Mouse (Mus musculus) WW6 (cell line): ENCODE measurements around the gene Olfr1390.
"Not testable (repeated sequence)": the region's sequence is repeated elsewhere in the genome, so short reads cannot be mapped to it uniquely, and the experiment has no call there.

Experiments
- DNase-seq: peaks from one replicate; pipeline ENCODE4 v3.0.0-alpha.2; 2013; ENCODE audit warnings: low read depth, low spot score

Olfr1390 gene

DNA sequence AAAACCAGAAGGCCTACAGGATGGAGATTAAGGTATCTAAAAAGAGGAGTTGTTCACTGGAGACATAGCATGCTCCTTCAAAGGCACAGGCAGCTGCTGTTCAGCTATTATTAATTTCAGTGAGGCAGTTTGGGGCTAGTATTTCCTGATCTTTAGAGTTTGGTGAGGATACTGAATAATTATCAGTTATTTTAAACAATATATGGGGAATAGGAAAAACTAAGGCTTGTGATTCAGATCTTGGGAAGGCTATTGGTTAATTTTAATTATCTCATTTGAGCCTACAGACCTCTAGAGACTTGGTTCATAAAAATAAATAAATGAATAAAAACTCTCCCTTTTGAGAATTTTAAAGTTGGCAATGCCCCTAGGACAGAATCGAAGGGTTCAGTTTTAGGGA, at the start of gene Olfr1390:
Gene Olfr1390 (plus strand): TSS at position 301 of the 400 bp plus-strand sequence.
- no peak for DNase-seq

DNA sequence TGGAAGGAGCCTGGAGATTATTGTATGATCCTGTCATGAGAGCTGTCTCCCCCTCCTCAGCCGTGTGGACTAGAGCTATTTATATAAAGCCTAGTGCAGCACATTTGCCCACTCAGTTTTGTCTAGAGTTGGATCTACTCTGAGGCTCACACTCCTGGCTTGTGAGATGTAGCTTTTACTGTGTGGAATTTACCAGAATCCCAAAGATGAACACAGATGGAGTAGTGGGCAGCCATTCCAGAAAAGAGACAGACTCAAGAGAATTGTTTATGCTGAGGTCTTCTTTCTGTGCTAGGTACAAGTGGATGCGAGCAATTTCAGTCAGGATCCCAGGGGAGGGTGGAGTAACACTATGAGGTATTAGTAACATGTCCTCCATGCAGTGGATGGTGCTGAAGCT, 47.7 kb upstream of the Olfr1390 start:
- DNase-seq, result no peak

DNA sequence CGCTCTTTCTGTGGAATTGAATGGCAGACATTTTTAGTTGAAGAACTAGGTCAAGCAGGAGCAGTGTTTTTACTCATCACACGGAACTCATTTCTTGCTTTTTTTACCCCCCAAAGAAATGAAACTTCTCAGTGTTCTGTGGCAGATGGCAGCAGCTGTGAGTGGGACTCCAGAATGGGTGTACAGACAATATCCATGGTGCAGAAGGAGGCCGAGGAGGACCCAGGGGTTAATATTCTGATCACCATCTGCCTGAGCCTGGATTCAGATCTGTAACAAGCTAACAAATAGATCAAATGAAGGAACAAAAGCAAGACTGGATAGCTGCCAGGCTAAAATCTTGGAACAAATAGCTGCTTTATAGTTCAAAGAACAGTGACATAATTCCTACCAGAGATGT, 42.2 kb upstream of the Olfr1390 start:
- DNase-seq, result no peak

DNA sequence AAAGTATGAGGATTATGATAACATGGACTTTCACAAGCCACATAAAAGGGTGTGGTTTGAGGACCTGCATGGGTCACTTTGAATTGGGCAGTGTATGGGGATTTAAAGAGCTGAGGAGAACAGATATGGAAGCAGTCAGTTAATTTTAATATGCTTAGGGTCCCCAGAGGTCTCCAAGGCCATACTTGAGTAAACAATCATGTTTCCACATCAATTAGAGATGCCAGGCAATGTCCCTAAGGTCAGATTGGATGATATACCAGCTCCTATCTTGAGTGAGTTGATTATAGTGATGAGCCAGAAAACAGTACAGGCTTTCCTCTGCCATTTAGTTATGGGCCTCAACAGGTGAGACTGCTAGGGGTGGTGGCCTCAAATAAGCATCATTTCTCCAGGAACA, 30.5 kb upstream of the Olfr1390 start, which contains the start of gene Olfr10:
Gene Olfr10 (plus strand): TSS at position 301 of the 400 bp plus-strand sequence.
- DNase-seq, result no peak

DNA sequence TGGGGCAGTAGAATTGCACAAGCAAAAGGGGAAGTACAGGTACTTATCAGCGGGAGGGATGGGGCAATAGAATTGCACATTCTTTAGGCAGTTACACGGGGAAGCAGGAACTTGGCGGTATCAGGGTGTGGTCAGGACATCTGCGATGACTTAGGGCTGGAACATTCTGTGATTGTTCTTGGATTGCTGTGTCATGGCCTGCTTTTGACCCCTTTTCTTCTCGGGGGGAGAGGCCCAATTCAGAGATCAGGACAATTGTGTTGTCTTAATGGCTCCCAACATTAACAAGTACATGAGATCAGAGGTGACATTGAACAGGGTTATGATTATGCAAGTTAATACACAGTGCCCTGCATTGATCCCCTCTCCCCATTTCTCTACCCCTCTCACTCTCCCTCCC, 26.4 kb upstream of the Olfr1390 start:
- DNase-seq, result not testable (repeated sequence)

DNA sequence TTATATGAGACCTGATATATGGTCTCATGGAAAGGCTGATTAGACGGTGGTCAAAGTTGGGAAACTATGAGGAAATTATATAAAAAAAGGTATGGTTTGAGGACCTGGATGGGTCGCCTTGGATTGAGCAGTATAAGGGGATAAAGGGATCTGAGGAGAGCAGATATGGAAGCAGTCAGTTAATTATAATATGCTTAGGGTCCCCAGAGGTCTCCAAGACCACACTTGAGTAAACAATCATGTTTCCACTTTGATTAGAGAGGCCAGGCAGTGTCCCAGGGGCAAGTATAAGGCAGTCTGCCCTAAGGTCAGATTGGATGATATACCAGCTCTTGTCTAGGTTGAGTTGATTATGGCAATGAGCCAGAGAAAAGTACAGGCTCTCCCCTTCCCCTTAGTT, 12.5 kb upstream of the Olfr1390 start, which contains the start of gene Olfr1391:
Gene Olfr1391 (plus strand): TSS at position 301 of the 400 bp plus-strand sequence.
- no peak for DNase-seq

DNA sequence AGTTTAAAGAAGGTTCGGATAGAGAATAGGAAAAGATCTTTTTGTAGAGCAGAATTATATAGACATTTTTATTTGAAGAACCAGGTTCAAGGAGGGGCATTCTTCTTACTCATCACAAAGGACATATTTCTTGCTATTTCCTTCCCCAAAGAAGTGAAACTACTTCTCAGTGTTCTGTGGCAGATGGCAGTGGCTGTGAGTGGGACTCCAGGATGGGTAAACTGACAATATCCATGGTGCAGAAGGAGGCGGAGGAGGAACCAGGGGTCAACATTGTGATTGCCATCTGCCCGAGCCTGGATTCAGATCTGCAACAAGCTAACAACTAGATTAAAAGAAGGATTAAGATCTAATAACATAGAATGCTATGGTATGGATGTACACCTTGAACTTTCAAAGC, 8.3 kb upstream of the Olfr1390 start:
- no peak for DNase-seq

DNA sequence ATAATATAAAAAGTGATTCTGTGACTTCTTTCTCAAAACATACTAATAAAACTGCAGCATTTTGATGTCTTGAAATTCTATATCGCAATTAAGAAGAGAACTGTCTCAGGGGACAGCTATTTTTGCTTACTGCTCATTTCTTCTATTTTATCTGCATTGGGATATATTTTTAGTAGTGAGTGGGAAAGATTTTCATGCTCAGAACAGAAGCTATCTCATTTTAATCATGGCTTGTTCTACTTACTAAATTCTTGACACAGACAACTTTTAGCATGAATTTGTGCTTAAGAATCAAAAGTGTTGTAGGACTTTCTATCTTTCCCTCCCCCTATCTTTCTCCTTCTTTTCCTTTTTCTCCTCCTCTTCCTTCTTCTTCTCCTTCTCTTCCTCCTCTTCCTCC, 5.3 kb upstream of the Olfr1390 start:
- DNase-seq, result no peak

DNA sequence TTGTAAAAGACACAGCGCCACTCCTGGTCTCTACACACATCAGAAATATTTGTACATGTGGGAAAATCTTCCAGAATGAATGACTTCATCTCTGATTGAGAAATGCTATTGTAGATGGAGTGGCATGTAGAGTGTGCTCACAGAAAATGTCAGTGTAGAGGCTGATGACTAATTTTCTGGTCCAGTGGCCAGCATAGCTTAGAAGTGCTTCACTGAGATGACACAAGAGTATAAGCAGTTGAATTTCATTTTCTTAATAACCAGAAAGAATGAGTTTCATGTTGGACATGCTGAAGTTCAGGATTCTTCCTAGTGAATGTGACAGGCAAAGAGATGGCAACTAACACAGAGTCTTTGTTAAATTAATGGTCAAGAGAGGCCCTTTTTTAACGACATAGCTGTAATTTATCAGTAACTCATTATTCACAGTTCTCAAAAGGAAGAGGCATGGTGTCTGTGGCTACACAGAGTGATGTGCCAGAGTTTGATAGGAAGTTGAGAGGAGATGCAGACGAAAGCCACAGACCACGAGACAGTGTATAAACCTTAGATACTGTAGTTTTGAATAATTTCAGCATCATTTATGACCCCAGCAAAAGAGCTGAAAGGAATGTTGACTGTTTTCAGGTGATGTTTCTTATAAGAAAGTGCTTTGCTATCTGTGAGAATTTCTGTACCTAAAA, 2.3 kb downstream of the Olfr1390 start:
- no peak for DNase-seq

DNA sequence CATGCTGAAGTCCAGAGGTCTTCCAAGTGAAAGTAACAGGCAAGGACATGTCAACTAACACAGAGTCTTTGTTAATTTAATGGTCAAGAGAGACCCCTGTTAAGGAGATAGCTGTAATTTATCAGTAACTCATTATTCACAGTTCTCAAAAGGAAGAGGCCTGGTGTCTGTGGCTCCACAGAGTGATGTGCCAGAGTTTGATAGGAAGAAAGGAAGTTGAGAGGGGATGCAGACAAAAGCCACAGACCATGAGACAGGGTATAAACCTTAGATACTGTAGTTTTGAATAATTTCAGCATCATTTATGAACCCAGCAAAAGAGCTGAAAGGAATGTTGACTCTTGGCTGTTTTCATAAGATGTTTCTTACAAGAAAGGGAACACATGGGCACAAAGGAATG, 48.1 kb downstream of the Olfr1390 start:
- DNase-seq, result no peak

DNA sequence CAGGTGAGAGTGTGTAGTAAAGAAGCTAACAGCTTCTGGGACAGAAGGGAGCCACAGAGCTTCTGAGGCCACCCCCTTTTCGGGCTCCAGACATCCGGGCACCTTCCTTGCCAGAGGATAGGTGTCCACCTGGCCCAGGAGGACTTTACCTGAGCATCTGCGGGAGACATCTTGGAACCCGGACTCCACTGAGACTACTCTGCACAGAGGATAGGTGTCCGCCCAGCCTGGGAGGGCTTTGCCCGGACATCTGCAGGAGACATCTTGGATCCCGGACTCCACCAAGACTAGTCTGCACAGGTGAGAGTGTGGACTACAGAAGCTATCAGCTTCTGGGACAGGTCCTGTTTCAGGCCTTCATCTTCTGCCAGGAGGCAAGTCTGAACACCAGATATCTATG, 51.1 kb downstream of the Olfr1390 start:
- DNase-seq, result not testable (repeated sequence)
